Mouse (Mus musculus): ENCODE results near the gene Sos1. TPM values are rescaled to one million over a fixed set of nuclear protein-coding genes. Genes with fewer than 3 reads are reported as not detected.

Sos1 gene
- polyA plus RNA-seq, 1 experiment: 4.1 TPM

GRCm38 (mm10) chr17:80517244-80517643 lies 37.0 kb upstream of the Sos1 start:
- 95% methylated on average over 9 of the region's 9 CpGs for WGBS
- H3K36me3 ChIP-seq (ENCODE audit: control insufficient read depth, insufficient read depth, low read length): no peaks in the 10 kb centered on the region
- TF ChIP-seq POLR2A (IDR thresholded peaks at IDR 0.05; ENCODE audit: control insufficient read depth, extremely low read depth, insufficient read depth, low read length, poor library complexity) (no peak), CTCF (IDR thresholded peaks at IDR 0.05; ENCODE audit: borderline replicate concordance, control insufficient read depth, extremely low read depth, insufficient read depth, low read length, poor library complexity) (no peak)
- no peak for DNase-seq
- peaks cover 8% of the 10 kb centered on the region for H3K4me1 ChIP-seq (replicated peaks; ENCODE audit: control insufficient read depth, insufficient read depth, low read length)
- no peak overlapping the region for H3K27ac ChIP-seq (ENCODE audit: control insufficient read depth, insufficient read depth, low read length)
- H3K4me3 ChIP-seq (ENCODE audit: control insufficient read depth, insufficient read depth, low read length): no peak overlapping the region
- H3K27me3 ChIP-seq (ENCODE audit: control insufficient read depth, insufficient read depth, low read length): no peaks in the 10 kb centered on the region

GRCm38 (mm10) chr17:80515956-80516355 lies 35.7 kb upstream of the Sos1 start:
- Histone ChIP-seq H3K27ac (ENCODE audit: control insufficient read depth, insufficient read depth, low read length) (no peak overlapping the region), H3K27me3 (ENCODE audit: control insufficient read depth, insufficient read depth, low read length) (no peaks in the 10 kb centered on the region), H3K4me1 (replicated peaks; ENCODE audit: control insufficient read depth, insufficient read depth, low read length) (peaks cover 3% of the 10 kb centered on the region), H3K4me3 (ENCODE audit: control insufficient read depth, insufficient read depth, low read length) (no peak overlapping the region), H3K36me3 (ENCODE audit: control insufficient read depth, insufficient read depth, low read length) (no peaks in the 10 kb centered on the region)
- DNase-seq: no peak
- 97% methylated on average over 9 of the region's 9 CpGs for WGBS
- TF ChIP-seq POLR2A (IDR thresholded peaks at IDR 0.05; ENCODE audit: control insufficient read depth, extremely low read depth, insufficient read depth, low read length, poor library complexity) (no peak), CTCF (IDR thresholded peaks at IDR 0.05; ENCODE audit: borderline replicate concordance, control insufficient read depth, extremely low read depth, insufficient read depth, low read length, poor library complexity) (no peak)

DNA sequence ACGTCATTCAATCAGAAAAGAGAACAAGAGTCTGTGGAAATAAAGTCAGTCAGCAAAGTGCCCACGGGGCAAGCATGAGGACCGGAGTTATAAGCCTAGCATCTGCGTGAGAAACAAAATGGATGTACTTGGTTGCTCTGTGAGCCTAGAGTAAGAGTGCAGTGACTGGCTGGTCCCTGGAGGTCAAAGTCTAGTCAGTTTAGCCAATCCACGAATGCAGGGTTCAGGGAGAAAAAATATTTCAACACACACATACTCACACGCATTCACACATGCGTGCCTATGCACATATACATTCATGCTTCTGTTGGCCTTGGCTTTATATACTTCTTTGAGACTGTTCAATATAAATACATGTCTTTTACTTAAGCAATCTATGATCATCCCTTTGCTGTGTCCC lies 35.3 kb upstream of the Sos1 start:
- no peaks in the 10 kb centered on the region for H3K27me3 ChIP-seq (ENCODE audit: control insufficient read depth, insufficient read depth, low read length)
- DNase-seq: no peak
- TF ChIP-seq POLR2A (IDR thresholded peaks at IDR 0.05; ENCODE audit: control insufficient read depth, extremely low read depth, insufficient read depth, low read length, poor library complexity): no peak
- H3K27ac ChIP-seq (ENCODE audit: control insufficient read depth, insufficient read depth, low read length): no peak overlapping the region
- peaks cover 2% of the 10 kb centered on the region for H3K4me1 ChIP-seq (replicated peaks; ENCODE audit: control insufficient read depth, insufficient read depth, low read length)
- H3K4me3 ChIP-seq (ENCODE audit: control insufficient read depth, insufficient read depth, low read length): no peak overlapping the region
- 97% methylated on average over 7 of the region's 7 CpGs for WGBS
- no peaks in the 10 kb centered on the region for H3K36me3 ChIP-seq (ENCODE audit: control insufficient read depth, insufficient read depth, low read length)

DNA sequence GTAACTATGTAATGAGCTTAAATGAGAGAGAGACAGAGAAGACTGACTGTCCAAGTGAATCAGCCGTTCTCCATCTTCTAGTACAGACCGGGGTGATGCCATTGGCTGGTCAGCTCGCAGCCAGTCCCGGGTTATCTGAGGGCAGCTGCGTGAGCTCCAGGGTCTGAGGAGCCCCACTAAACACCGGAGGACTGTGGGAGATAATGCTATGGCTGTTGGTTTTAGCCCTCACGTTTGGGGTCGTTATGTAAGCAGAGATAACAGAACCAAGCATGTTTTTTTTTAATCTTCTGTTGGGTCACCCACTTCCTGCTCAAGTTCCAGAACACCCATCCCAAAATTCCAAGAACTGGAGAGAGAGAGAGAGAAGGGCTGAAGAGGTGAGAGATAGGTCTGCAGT lies 33.5 kb upstream of the Sos1 start:
- no peaks in the 10 kb centered on the region for H3K27me3 ChIP-seq (ENCODE audit: control insufficient read depth, insufficient read depth, low read length)
- no peak for DNase-seq
- no peaks in the 10 kb centered on the region for H3K4me1 ChIP-seq (replicated peaks; ENCODE audit: control insufficient read depth, insufficient read depth, low read length)
- no peak overlapping the region for H3K27ac ChIP-seq (ENCODE audit: control insufficient read depth, insufficient read depth, low read length)
- no peak overlapping the region for H3K4me3 ChIP-seq (ENCODE audit: control insufficient read depth, insufficient read depth, low read length)
- TF ChIP-seq POLR2A (IDR thresholded peaks at IDR 0.05; ENCODE audit: control insufficient read depth, extremely low read depth, insufficient read depth, low read length, poor library complexity) (no peak), CTCF (IDR thresholded peaks at IDR 0.05; ENCODE audit: borderline replicate concordance, control insufficient read depth, extremely low read depth, insufficient read depth, low read length, poor library complexity) (no peak)
- no peaks in the 10 kb centered on the region for H3K36me3 ChIP-seq (ENCODE audit: control insufficient read depth, insufficient read depth, low read length)
- 74% methylated on average over 8 of the region's 8 CpGs for WGBS

DNA sequence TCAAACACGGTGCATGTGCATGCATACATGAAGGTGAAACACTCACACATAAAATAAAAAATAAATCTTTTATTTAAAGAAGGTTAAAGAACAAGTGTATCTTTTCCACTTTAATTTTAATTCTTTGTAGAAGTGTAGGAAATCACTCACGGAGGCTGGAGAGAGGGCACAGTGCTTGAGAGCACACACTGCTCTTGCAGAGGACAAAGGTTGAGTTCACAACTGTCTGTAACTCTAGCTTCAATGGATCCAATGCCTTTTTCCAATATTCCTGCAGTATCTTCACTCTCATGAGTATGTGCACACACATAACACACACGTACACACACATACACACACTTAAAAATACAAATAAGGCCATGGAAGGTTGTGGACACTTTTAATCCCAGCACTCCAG lies 30.2 kb upstream of the Sos1 start:
- no peak overlapping the region for H3K4me3 ChIP-seq (ENCODE audit: control insufficient read depth, insufficient read depth, low read length)
- no peaks in the 10 kb centered on the region for H3K4me1 ChIP-seq (replicated peaks; ENCODE audit: control insufficient read depth, insufficient read depth, low read length)
- H3K36me3 ChIP-seq (ENCODE audit: control insufficient read depth, insufficient read depth, low read length): no peaks in the 10 kb centered on the region
- no peak for DNase-seq
- H3K27me3 ChIP-seq (ENCODE audit: control insufficient read depth, insufficient read depth, low read length): no peaks in the 10 kb centered on the region
- TF ChIP-seq CTCF (IDR thresholded peaks at IDR 0.05; ENCODE audit: borderline replicate concordance, control insufficient read depth, extremely low read depth, insufficient read depth, low read length, poor library complexity) (no peak), POLR2A (IDR thresholded peaks at IDR 0.05; ENCODE audit: control insufficient read depth, extremely low read depth, insufficient read depth, low read length, poor library complexity) (no peak)
- WGBS: 86% methylated on average over 3 of the region's 3 CpGs
- H3K27ac ChIP-seq (ENCODE audit: control insufficient read depth, insufficient read depth, low read length): no peak overlapping the region

- WGBS: 88% methylated on average over 4 of the region's 4 CpGs
- Histone ChIP-seq H3K36me3 (ENCODE audit: control insufficient read depth, insufficient read depth, low read length) (no peaks in the 10 kb centered on the region), H3K4me3 (ENCODE audit: control insufficient read depth, insufficient read depth, low read length) (no peak overlapping the region), H3K4me1 (replicated peaks; ENCODE audit: control insufficient read depth, insufficient read depth, low read length) (no peaks in the 10 kb centered on the region), H3K27ac (ENCODE audit: control insufficient read depth, insufficient read depth, low read length) (no peak overlapping the region), H3K27me3 (ENCODE audit: control insufficient read depth, insufficient read depth, low read length) (no peaks in the 10 kb centered on the region)
- no peak for DNase-seq
- no peak for TF ChIP-seq POLR2A (IDR thresholded peaks at IDR 0.05; ENCODE audit: control insufficient read depth, extremely low read depth, insufficient read depth, low read length, poor library complexity)
- TF ChIP-seq CTCF (IDR thresholded peaks at IDR 0.05; ENCODE audit: borderline replicate concordance, control insufficient read depth, extremely low read depth, insufficient read depth, low read length, poor library complexity): no peak
These were observed 29.5 kb upstream of the Sos1 start for GRCm38 (mm10) chr17:80509494-80510458.
